Mouse (Mus musculus) C2C12 (cell line): ENCODE data around the gene Mras. TPM values are rescaled to one million over a fixed set of nuclear protein-coding genes. Genes with fewer than 3 reads are reported as not detected.

Experiments
- H3K27me3 ChIP-seq: one replicate; pipeline ENCODE4 v1.6.1; 2011; ENCODE audit not compliant: control insufficient read depth, insufficient read depth, insufficient read length
- H3K36me3 ChIP-seq: one replicate; pipeline ENCODE4 v1.6.1; 2011; ENCODE audit not compliant: control insufficient read depth, insufficient read depth
- H3K4me3 ChIP-seq: one replicate; pipeline ENCODE4 v1.5.1; 2011; ENCODE audit warnings: mild to moderate bottlenecking, control low read depth; ENCODE audit not compliant: poor library complexity, insufficient read depth, severe bottlenecking
- H3K79me2 ChIP-seq: one replicate; pipeline ENCODE4 v1.6.1; 2011; ENCODE audit not compliant: control insufficient read depth, insufficient read depth
- H3K79me3 ChIP-seq: one replicate; pipeline ENCODE4 v1.6.1; 2011; ENCODE audit warnings: low read depth, control low read depth
- H3ac ChIP-seq: one replicate; pipeline ENCODE3; 2011; ENCODE audit warnings: low read depth; ENCODE audit not compliant: control insufficient read depth, insufficient read length
- CEBPB ChIP-seq: IDR thresholded peaks from one replicate; pipeline ENCODE4 v1.6.1; 2011; ENCODE audit warnings: low read depth, mild to moderate bottlenecking, control low read depth, moderate library complexity
- CTCF ChIP-seq: IDR thresholded peaks from one replicate; pipeline ENCODE4 v1.5.1; 2011; ENCODE audit not compliant: control insufficient read depth, insufficient read depth, insufficient read length
- FOSL1 ChIP-seq: IDR thresholded peaks from one replicate; pipeline ENCODE4 v1.8.0; 2011; ENCODE audit warnings: mild to moderate bottlenecking, low read length; ENCODE audit not compliant: poor library complexity, insufficient read depth, severe bottlenecking
- MAX ChIP-seq: IDR thresholded peaks from one replicate; pipeline ENCODE4 v1.6.1; 2011; ENCODE audit warnings: mild to moderate bottlenecking, control low read depth
- MYOD1 ChIP-seq: IDR thresholded peaks from one replicate; pipeline ENCODE4 v1.6.1; 2011; ENCODE audit warnings: low read depth; ENCODE audit not compliant: control insufficient read depth, insufficient read length
- MYOG ChIP-seq: IDR thresholded peaks from one replicate; pipeline ENCODE4 v1.6.1; 2011; ENCODE audit not compliant: control insufficient read depth, insufficient read length; ENCODE audit errors: extremely low read depth
- USF1 ChIP-seq: IDR thresholded peaks from one replicate; pipeline ENCODE4 v1.6.1; 2011; ENCODE audit warnings: low read depth, mild to moderate bottlenecking, control low read depth, moderate library complexity
- polyA plus RNA-seq: library from polyadenylated mRNA; unstranded; fragments of >200 nt; fragmentation: generic; extraction: Trizol; gene quantifications from one replicate; pipeline ENCODE4 v1.2.1, GENCODE M21; 2012; ENCODE audit warnings: missing spikeins

Mras gene
- polyA plus RNA-seq, 1 experiment = 25.1 TPM

DNA sequence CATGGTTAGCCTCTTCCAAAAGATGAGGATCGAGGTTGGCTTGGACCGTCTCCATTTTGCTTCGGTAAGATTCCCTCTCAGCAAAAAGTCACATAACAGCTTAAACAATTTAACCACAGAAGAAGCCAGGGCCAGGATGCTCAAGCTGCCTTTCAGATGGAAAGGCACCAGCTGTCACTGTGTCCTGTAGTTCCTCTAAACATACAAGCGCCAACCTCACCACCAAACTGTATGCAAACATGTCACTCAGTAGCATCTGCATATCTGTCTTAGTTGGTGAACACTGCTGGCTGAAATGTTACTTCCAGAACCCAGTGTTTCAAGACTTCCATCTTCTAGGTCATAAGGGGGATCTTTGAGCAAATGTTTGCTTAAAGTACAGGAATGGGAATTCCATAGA is 22.5 kb upstream of the Mras start:
- H3K27me3 ChIP-seq = peaks cover 16% of the 10 kb centered on the region
- H3K36me3 ChIP-seq = no peaks in the 10 kb centered on the region
- H3K79me3 ChIP-seq = no peaks in the 10 kb centered on the region
- TF ChIP-seq FOSL1 (no peak), USF1 (no peak), CEBPB (no peak), CTCF (no peak), MAX (no peak), MYOG (no peak), MYOD1 (no peak)
- no peak overlapping the region for H3K4me3 ChIP-seq
- no peaks in the 10 kb centered on the region for H3K79me2 ChIP-seq
- H3ac ChIP-seq = no peak overlapping the region

DNA sequence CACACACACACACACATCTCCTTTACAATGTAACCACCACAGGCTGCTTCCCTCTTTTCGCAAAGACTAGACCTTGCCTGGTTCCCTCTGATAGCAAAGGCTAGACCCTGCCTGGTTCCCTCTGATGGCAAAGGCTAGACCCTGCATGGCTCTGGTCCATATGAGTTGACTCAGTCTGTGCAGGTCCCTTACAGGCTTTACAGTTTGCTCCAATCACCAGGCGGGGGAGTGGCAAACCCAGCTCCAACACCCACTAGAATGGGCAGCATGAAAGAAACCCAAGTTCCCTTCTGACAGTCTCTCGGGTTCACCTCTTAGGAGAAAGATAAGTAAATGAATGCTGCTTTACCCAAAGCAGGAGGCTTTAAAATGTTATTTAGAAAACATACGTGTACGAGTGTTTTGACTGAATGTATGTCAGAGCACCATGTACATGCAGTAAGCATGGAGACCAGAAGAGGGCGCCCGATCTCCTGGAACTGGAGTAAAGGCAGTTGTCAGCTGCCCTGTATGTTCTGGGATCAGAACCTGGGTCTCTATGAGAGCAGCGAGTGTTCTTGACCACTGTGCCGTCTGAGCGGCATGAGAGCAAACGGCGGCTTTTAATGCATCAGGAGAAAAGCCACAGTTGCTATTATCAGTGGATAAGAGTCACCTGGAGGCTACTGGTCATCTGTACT is 21.5 kb upstream of the Mras start:
- H3K79me3 ChIP-seq = no peaks in the 10 kb centered on the region
- H3K4me3 ChIP-seq = no peak overlapping the region
- H3K36me3 ChIP-seq = no peaks in the 10 kb centered on the region
- no peak for TF ChIP-seq MAX
- TF ChIP-seq CTCF = peak; percentile 18
- H3K79me2 ChIP-seq = no peaks in the 10 kb centered on the region
- H3K27me3 ChIP-seq = peaks cover 16% of the 10 kb centered on the region
- no peak overlapping the region for H3ac ChIP-seq

DNA sequence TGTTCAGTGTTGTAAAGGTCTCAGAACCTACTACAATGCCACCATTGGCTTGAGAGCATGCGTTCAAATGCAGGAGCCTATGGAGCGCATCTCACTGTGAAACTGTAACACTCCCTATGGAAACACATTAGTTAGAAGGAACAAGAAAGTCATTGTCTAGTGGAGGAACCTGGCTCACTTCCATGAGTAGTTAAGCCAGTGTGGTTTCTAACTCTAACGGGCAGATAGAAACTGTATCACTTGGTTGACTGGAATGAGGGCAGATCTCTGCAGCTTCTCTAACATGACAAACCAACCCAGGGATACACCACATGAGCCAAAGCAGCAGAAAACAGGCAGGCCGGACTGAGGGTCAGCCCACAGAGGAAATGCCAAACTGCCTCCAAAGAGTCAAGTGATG is 17.0 kb upstream of the Mras start:
- Histone ChIP-seq H3K36me3 (no peaks in the 10 kb centered on the region), H3K79me2 (no peaks in the 10 kb centered on the region), H3ac (no peak overlapping the region), H3K79me3 (no peaks in the 10 kb centered on the region), H3K27me3 (peaks cover 19% of the 10 kb centered on the region), H3K4me3 (no peak overlapping the region)
- TF ChIP-seq FOSL1 (no peak), CTCF (no peak), MYOD1 (no peak), MAX (no peak), USF1 (no peak), CEBPB (no peak), MYOG (no peak)

DNA sequence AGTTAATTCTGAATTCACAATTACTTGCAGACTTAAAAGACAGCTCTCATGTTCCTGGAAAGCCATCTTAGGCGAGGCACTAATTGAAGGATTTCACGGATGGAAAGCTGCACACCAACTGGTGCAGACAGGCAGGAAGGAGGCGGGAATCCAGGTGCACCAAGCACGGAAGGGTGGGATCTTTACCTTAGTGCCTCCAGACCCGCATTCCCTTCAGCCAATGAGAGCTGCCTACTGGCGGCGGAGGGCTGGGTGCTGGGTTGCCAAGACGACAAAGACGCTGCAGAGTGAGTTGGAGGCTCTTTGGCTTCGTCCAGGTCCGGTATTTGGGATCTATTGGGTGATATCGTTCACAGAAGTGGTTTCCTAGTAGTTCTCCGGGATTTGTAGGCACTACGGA is 14.0 kb upstream of the Mras start, which contains the start of gene Nme9:
Gene Nme9 (plus strand): TSS at position 315 of the 400 bp plus-strand sequence.
- Histone ChIP-seq H3K79me2 (no peaks in the 10 kb centered on the region), H3K4me3 (no peak within 1 kb of the TSS), H3ac (no peak within 1 kb of the TSS), H3K79me3 (no peaks in the 10 kb centered on the region), H3K36me3 (no peaks in the 10 kb centered on the region), H3K27me3 (peaks cover 10% of the 10 kb centered on the region)
- TF ChIP-seq FOSL1 = no peak
- no peak for TF ChIP-seq MYOD1
- TF ChIP-seq USF1 = no peak
- no peak for TF ChIP-seq CEBPB
- no peak for TF ChIP-seq MYOG
- TF ChIP-seq CTCF = no peak
- TF ChIP-seq MAX = no peak

DNA sequence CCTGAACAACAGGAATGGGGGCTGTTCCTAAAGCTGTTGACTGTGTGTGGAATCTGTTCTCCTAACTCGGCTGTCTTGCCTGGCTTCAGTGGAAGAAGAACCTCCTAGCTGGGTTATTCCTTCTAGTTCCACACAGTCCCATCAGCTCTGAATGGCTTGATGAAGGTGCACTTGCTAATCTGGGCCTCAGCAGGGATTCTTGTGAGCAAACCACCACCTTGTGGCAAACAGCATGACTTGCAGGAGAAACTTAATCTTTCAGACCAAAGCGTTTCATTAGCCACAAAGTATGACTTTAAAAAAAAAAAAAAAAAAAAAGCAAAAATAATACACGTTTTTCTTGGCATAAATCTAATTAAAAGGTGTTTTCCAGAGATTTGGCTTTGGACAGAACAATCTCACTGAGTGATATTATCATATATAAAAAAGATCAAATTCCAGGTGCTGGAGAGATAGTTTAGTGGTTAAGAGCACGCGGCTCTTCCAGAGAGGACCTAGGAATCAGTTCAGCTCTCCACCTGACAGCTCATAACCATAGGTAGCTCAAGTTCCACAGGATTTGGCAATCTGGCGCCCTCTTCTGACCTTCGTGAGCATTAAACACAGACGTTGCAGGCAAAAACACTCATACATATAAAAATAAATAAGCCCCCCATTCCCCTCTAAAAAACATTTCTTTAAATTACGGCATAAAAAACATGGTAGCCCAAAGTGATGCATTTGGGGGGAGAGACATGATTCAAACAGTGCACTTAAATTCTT is 12.9 kb upstream of the Mras start:
- H3K36me3 ChIP-seq = no peaks in the 10 kb centered on the region
- peaks cover 10% of the 10 kb centered on the region for H3K27me3 ChIP-seq
- TF ChIP-seq MYOG (no peak), MAX (no peak), FOSL1 (no peak), USF1 (no peak), MYOD1 (no peak)
- H3K4me3 ChIP-seq = no peak overlapping the region
- H3K79me2 ChIP-seq = no peaks in the 10 kb centered on the region
- H3K79me3 ChIP-seq = no peaks in the 10 kb centered on the region
- no peak overlapping the region for H3ac ChIP-seq

DNA sequence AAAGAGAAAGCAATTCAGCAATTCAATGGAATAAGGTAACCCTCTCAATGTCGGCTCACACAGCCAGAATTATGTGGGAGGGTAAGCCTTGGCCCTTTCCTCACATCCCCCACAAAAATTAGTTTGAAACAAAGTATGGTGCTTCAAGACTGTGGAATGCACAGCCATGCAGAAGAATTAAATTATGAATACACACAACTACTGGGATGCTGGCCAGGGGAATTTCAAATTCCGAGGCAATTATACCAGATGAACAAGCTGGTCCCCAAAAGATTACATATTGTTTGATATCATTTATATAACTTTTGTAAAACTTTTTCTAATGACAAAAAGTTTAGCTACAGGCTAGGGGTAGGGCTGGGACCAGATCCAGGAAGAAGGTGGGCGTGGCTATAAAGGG is 10.1 kb upstream of the Mras start:
- TF ChIP-seq MYOD1 (no peak), CTCF (no peak), USF1 (no peak), FOSL1 (no peak), CEBPB (no peak), MAX (no peak), MYOG (no peak)
- no peak overlapping the region for H3ac ChIP-seq
- H3K36me3 ChIP-seq = no peaks in the 10 kb centered on the region

More for the DNA sequence above, 10.1 kb upstream of the Mras start:
- peaks cover 10% of the 10 kb centered on the region for H3K27me3 ChIP-seq
- H3K79me3 ChIP-seq = no peaks in the 10 kb centered on the region
- no peaks in the 10 kb centered on the region for H3K79me2 ChIP-seq
- no peak overlapping the region for H3K4me3 ChIP-seq
